Mouse (Mus musculus) testis, adult 2 months (tissue): Measurements from ENCODE around the gene Hey2. TPM values are rescaled to one million over a fixed set of nuclear protein-coding genes. Genes with fewer than 3 reads are reported as not detected.

ENCODE experiments used
- H3K27ac ChIP-seq: fragments of 200-500 bp; 2 replicates; pipeline ENCODE4 v1.5.1; 2012; ENCODE audit warnings: low read depth, low read length; ENCODE audit not compliant: control insufficient read depth, insufficient read depth
- H3K27me3 ChIP-seq: fragments of 200-500 bp; 2 replicates; pipeline ENCODE4 v1.6.1; 2012; ENCODE audit warnings: mild to moderate bottlenecking, low read length, moderate library complexity; ENCODE audit not compliant: control insufficient read depth, insufficient read depth
- H3K36me3 ChIP-seq: fragments of 200-500 bp; 2 replicates; pipeline ENCODE4 v1.6.1; 2012; ENCODE audit warnings: mild to moderate bottlenecking, low read length; ENCODE audit not compliant: control insufficient read depth, insufficient read depth
- H3K4me1 ChIP-seq: fragments of 200-500 bp; 2 replicates; pipeline ENCODE4 v1.6.1; 2012; ENCODE audit warnings: low read length; ENCODE audit not compliant: control insufficient read depth, insufficient read depth
- H3K4me3 ChIP-seq: fragments of 200-500 bp; 2 replicates; pipeline ENCODE4 v1.5.1; 2012; ENCODE audit warnings: low read depth, mild to moderate bottlenecking, low read length, moderate library complexity, mixed read lengths; ENCODE audit not compliant: control insufficient read depth
- CTCF ChIP-seq: fragments of 200-500 bp; IDR thresholded peaks from 2 replicates; pipeline ENCODE4 v1.5.1; 2012; ENCODE audit warnings: low read depth, mild to moderate bottlenecking, inconsistent platforms, low read length, moderate library complexity; ENCODE audit not compliant: control insufficient read depth, insufficient read depth, insufficient replicate concordance
- POLR2A ChIP-seq: fragments of 200-500 bp; IDR thresholded peaks from 2 replicates; pipeline ENCODE4 v1.6.1; 2012; ENCODE audit warnings: low read depth, mild to moderate bottlenecking, inconsistent platforms, low read length, moderate library complexity; ENCODE audit not compliant: control insufficient read depth
- polyA plus RNA-seq: library from polyadenylated mRNA; depleted of rRNA; stranded (reverse); fragments of >200 nt; gene quantifications from 2 replicates; pipeline ENCODE4 v1.2.3, GENCODE M21; 2012; rRNA removed

Hey2 gene
- polyA plus RNA-seq, 1 experiment = 1.1 TPM

DNA sequence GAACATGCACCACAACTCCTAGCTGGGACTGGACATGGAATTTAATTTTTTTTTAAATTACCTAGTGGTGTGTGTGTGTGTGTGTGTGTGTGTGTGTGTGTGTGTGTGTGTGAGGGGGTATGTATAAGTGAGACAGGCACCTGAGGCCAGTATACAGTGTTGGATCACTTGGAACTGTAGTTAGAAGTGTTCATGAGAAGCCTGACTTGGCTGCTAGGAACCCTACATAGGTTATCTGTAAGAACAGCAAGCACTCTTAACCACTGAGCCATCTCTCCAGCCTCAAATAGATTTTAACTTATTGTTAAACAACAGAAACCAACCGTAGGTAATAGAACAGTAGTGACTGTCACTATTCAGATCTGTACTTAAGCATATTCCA lies 54.3 kb downstream of the Hey2 start:
- Histone ChIP-seq H3K27ac (no peak overlapping the region), H3K36me3 (no peaks in the 10 kb centered on the region), H3K4me1 (no peaks in the 10 kb centered on the region), H3K27me3 (no peaks in the 10 kb centered on the region), H3K4me3 (no peak overlapping the region)
- TF ChIP-seq POLR2A (no peak), CTCF (no peak)

DNA sequence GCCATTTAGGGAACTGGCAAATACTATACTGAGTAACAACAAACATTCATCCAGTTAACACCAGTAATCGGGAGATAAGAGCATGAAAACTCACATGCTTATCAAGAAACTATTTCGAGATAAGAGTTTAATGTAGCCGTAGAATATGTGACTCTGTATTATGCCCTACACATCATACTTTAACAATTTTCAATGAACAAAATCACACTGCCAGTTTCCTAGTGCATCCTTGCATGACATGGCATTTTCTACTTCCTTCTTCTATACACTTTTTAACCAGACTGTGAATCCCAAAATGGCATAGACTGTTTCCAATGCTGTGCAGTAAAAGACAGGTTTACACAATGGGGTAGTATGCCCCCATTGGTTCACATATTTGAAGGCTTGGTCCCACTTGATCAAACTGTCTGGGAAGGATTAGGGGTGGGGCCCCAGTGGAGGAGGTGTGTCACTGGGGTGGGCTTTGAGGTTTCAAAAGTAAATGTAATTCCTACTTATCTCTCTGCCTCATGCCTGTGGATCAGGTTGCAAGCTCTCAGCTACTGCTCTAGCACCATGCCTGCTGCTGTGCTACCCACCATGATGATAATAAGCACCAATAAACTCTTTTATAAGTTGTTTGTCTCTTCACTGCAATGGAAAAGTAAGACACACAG lies 54.8 kb downstream of the Hey2 start:
- Histone ChIP-seq H3K4me1 (no peaks in the 10 kb centered on the region), H3K4me3 (no peak overlapping the region), H3K27ac (no peak overlapping the region), H3K27me3 (no peaks in the 10 kb centered on the region), H3K36me3 (no peaks in the 10 kb centered on the region)
- TF ChIP-seq CTCF (no peak), POLR2A (no peak)

DNA sequence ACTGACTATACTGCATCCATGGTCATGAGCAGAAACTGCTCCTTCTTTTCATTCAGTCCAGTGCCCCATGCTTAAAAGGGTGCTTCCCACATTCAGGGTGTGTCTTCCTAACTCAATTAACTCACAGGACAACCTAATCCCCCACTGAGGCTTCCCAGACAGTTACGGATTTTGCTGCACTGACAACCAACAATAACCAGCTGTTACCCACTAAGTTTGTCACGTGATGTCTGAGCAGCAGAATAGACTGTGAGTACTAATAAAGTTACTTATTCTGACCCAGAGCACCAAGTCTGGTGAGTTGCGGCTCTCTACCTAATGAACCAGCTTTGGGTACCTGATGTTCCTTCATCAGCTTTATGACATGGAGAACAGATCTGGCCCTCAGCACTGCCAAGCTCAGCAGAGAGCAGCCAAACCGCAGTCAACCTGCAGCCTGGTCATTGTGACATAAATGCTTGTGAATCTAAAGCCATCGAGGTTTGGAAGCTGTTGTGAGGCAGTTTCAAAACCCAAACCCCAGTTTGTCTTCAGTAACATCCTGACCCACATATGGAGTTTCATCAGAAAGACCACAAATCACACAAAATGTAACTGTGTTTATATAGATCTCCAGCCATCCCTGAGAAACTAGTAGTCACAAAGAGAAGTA lies 56.4 kb downstream of the Hey2 start:
- Histone ChIP-seq H3K36me3 (no peaks in the 10 kb centered on the region), H3K4me1 (no peaks in the 10 kb centered on the region), H3K27me3 (no peaks in the 10 kb centered on the region), H3K4me3 (no peak overlapping the region), H3K27ac (no peak overlapping the region)
- TF ChIP-seq CTCF = no peak
- TF ChIP-seq POLR2A = no peak

Other genes with a start within 250 kb of the Hey2 start
- 0.87 and 0.91 TPM in 2 replicates for gene Trmt11, start 242.1 kb downstream of the Hey2 start, polyA plus RNA-seq
- gene Hint3, start 213.2 kb downstream of the Hey2 start, polyA plus RNA-seq = 12.5 and 13.1 TPM in 2 replicates
- gene Ncoa7, start 39.5 kb downstream of the Hey2 start, polyA plus RNA-seq = 5.4 and 6.2 TPM in 2 replicates